Mouse (Mus musculus) hindbrain, embryonic 12.5 days (tissue): ENCODE measurements at regions not wholly inside any gene's neighbourhood (a gene's known extent, or its start where the extent isn't known, plus 50 kb on each side); places are given as distances from the start of the nearest gene placed in this dataset.

ENCODE experiments used
- ATAC-seq: fragments of 200-750 bp; cut with Nextera tagmentation; 2 replicates; pipeline ENCODE4 v1.8.0; 2017; ENCODE audit warnings: moderate TSS enrichment; ENCODE audit not compliant: low FRiP score
- H3K27ac ChIP-seq: fragments of 300-500 bp; sonication (generic); 2 replicates; pipeline ENCODE4 v1.5.1; 2016; ENCODE audit warnings: mild to moderate bottlenecking
- H3K27me3 ChIP-seq: fragments of 300-500 bp; sonication (generic); 2 replicates; pipeline ENCODE4 v1.6.1; 2016; ENCODE audit warnings: mild to moderate bottlenecking
- H3K36me3 ChIP-seq: fragments of 300-500 bp; sonication (generic); 2 replicates; pipeline ENCODE4 v1.6.1; 2016; ENCODE audit warnings: mild to moderate bottlenecking
- H3K4me1 ChIP-seq: fragments of 300-500 bp; sonication (generic); 2 replicates; pipeline ENCODE4 v1.6.1; 2016
- H3K4me2 ChIP-seq: fragments of 300-500 bp; sonication (generic); replicated peaks from 2 replicates; pipeline ENCODE4 v1.6.1; 2016; ENCODE audit warnings: mild to moderate bottlenecking
- H3K4me3 ChIP-seq: fragments of 300-500 bp; sonication (generic); 2 replicates; pipeline ENCODE4 v1.5.1; 2016; ENCODE audit warnings: mild to moderate bottlenecking
- H3K9ac ChIP-seq: fragments of 300-500 bp; sonication (generic); 2 replicates; pipeline ENCODE4 v1.6.1; 2016; ENCODE audit warnings: mild to moderate bottlenecking, moderate library complexity
- H3K9me3 ChIP-seq: fragments of 300-500 bp; sonication (generic); replicated peaks from 2 replicates; pipeline ENCODE4 v1.6.1; 2016; ENCODE audit warnings: mild to moderate bottlenecking
- WGBS: fragments of 180-500 bp; shearing (Covaris S2); methylation state at CpG from one replicate; pipeline ENCODE4 v1.1.7; 2016; 5-methylcytosine and 5-hydroxymethylcytosine counted together

GRCm38 (mm10) chr17:83129658-83130057 lies 85.4 kb upstream of the Pkdcc start:
- Histone ChIP-seq H3K4me2 (no peak overlapping the region), H3K4me1 (peaks cover 53% of the 10 kb centered on the region), H3K36me3 (no peaks in the 10 kb centered on the region), H3K27ac (peak overlapping the region; percentile 65), H3K4me3 (no peak overlapping the region), H3K9ac (no peak overlapping the region), H3K9me3 (no peaks in the 10 kb centered on the region), H3K27me3 (no peaks in the 10 kb centered on the region)
- WGBS, result 48% methylated on average over 7 of the region's 7 CpGs
- peak; percentile 44 for ATAC-seq

GRCm38 (mm10) chr17:83133201-83133600 lies 81.9 kb upstream of the Pkdcc start:
- H3K4me3 ChIP-seq, result no peak overlapping the region
- H3K36me3 ChIP-seq, result no peaks in the 10 kb centered on the region
- 68% methylated on average over 9 of the region's 9 CpGs for WGBS
- H3K4me1 ChIP-seq, result peaks cover 41% of the 10 kb centered on the region
- no peak overlapping the region for H3K9ac ChIP-seq
- H3K27me3 ChIP-seq, result no peaks in the 10 kb centered on the region
- H3K9me3 ChIP-seq, result no peaks in the 10 kb centered on the region
- H3K27ac ChIP-seq, result no peak overlapping the region
- H3K4me2 ChIP-seq, result no peak overlapping the region
- no peak for ATAC-seq

- peak overlapping the region; percentile 31; the same call in 1 of the 2 replicates for H3K27ac ChIP-seq
- H3K4me2 ChIP-seq, result no peak overlapping the region
- WGBS, result 61% methylated on average over 6 of the region's 6 CpGs
Observed at GRCm38 (mm10) chr17:83135441-83136120, 79.5 kb upstream of the Pkdcc start.

GRCm38 (mm10) chr17:83136267-83136666 lies 78.8 kb upstream of the Pkdcc start:
- H3K9me3 ChIP-seq, result no peaks in the 10 kb centered on the region
- no peaks in the 10 kb centered on the region for H3K27me3 ChIP-seq
- H3K9ac ChIP-seq, result no peak overlapping the region
- H3K4me1 ChIP-seq, result peaks cover 36% of the 10 kb centered on the region
- no peak overlapping the region for H3K4me3 ChIP-seq
- ATAC-seq, result no peak
- WGBS, result 36% methylated on average over 5 of the region's 5 CpGs
- no peaks in the 10 kb centered on the region for H3K36me3 ChIP-seq
- 0 out of 2 replicates have a peak overlapping the region, but pooled peaks have one; percentile 31 for H3K27ac ChIP-seq
- H3K4me2 ChIP-seq, result no peak overlapping the region

More at GRCm38 (mm10) chr17:83135441-83136120, 79.5 kb upstream of the Pkdcc start:
- ATAC-seq, result peak; percentile 20; the same call in 1 of the 2 replicates
- Histone ChIP-seq H3K9me3 (no peaks in the 10 kb centered on the region), H3K36me3 (no peaks in the 10 kb centered on the region), H3K27me3 (no peaks in the 10 kb centered on the region), H3K9ac (no peak overlapping the region), H3K4me1 (peaks cover 36% of the 10 kb centered on the region), H3K4me3 (no peak overlapping the region)

DNA sequence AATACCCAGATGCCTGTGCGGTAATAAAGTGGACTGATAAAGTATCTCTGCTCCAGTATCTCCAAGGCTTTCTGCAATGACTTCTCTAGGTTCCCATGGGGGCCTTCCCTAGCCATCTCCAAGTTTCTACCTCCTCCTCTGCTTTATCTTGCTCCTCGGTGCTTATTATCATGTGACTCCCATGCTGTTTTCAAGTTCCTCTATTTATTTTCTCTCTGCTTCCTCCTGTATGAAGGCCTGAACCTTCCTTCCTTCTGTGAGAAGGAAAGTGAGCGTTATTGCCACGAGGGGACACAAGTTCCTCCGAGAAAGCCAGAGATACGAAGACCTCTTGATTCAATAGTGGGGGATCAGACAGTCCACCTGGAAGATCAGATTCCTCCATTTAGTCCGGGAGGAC lies 77.4 kb upstream of the Pkdcc start:
- 86% methylated on average over 7 of the region's 7 CpGs for WGBS

DNA sequence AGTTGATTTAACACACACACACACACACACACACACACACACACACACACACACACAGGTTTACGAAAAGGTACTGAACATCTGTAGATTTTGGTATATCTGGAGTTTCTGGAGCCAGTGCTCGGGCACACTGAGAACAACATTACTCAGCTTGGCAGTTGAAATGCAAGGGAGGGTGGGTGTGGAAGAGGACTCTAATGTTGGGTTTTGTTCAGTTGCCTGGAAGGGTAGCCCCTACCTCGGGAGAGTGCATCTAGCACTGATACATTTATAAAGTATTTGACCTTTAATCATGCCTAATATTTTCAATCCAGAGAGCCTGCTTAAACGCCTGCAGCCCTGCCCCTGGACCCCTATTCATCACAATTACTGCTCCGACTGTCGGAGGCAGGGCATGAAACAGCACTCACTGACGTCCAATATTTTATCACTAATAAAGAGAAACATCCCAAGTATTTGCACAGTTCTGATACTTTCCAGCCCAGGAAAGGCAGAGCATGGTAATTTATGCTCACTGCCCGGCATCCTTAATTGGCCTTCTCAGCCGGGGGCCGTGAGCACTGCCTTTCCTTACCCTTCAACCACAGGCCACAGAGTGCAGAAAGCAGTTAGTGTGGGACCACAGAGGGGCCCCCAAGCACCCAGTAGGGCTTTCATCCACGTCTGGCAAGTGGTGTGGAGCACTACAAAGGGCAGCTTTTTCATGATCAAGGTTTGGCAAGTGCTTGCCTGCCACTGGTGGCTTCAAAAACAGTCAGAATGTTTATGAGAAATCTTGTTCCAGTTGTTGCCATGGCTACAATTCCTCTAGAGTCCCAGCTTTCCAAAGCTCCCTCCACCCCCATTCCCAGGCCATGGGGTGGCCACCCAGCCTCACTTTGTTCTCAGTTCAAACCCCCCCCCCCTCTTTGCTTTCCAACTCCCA lies 76.3 kb upstream of the Pkdcc start:
- H3K27me3 ChIP-seq, result no peaks in the 10 kb centered on the region
- H3K9me3 ChIP-seq, result no peaks in the 10 kb centered on the region
- WGBS, result 22% methylated on average over 11 of the region's 11 CpGs
- peak; percentile 68 for ATAC-seq
- H3K4me3 ChIP-seq, result no peak overlapping the region
- no peak overlapping the region for H3K9ac ChIP-seq
- H3K4me2 ChIP-seq, result no peak overlapping the region
- peak overlapping the region; percentile 44 for H3K27ac ChIP-seq
- no peaks in the 10 kb centered on the region for H3K36me3 ChIP-seq
- peaks cover 33% of the 10 kb centered on the region for H3K4me1 ChIP-seq

More for the DNA sequence above, 77.4 kb upstream of the Pkdcc start:
- Histone ChIP-seq H3K9me3 (no peaks in the 10 kb centered on the region), H3K27me3 (no peaks in the 10 kb centered on the region), H3K4me2 (no peak overlapping the region), H3K9ac (no peak overlapping the region), H3K4me1 (peaks cover 36% of the 10 kb centered on the region), H3K4me3 (no peak overlapping the region), H3K27ac (no peak overlapping the region), H3K36me3 (no peaks in the 10 kb centered on the region)
- ATAC-seq, result no peak

DNA sequence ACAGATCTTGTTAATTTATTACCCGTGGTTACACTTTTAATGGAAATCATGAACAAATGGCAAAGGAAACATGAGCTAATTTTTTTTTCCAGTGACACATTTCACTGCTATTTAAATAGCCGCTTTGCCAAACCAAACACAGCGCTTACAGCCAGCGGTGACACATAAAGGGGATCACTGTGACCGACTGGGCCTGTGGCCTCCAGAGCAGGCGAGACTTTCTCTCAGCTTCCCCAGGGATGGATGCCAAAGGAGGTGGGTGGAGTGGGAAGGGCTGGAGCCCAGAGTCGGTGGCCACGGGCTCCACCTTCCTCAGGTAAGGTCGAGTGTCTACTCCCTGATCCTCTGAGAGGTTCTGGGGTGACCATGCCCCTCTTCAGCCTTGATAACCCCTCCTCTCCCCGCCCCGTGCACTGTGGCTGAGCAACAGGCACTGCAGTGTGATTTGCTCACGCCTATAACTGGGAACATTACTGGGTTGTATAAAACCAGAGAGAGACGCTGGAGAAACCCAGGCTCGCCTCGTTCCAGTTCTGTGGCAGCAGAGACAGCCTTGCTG lies 66.6 kb upstream of the Pkdcc start:
- no peak overlapping the region for H3K4me2 ChIP-seq
- H3K9ac ChIP-seq, result no peak overlapping the region
- no peak overlapping the region for H3K4me3 ChIP-seq
- peak overlapping the region; percentile 55; the same call in 1 of the 2 replicates for H3K27ac ChIP-seq
- no peaks in the 10 kb centered on the region for H3K36me3 ChIP-seq
- no peaks in the 10 kb centered on the region for H3K4me1 ChIP-seq
- H3K27me3 ChIP-seq, result no peaks in the 10 kb centered on the region
- no peaks in the 10 kb centered on the region for H3K9me3 ChIP-seq
- ATAC-seq, result no peak
- WGBS, result 83% methylated on average over 15 of the region's 15 CpGs

- Histone ChIP-seq H3K4me1 (no peaks in the 10 kb centered on the region), H3K4me2 (no peak overlapping the region), H3K9ac (no peak overlapping the region), H3K27me3 (no peaks in the 10 kb centered on the region), H3K9me3 (no peaks in the 10 kb centered on the region), H3K27ac (no peak overlapping the region), H3K4me3 (no peak overlapping the region), H3K36me3 (no peaks in the 10 kb centered on the region)
- 82% methylated on average over 6 of the region's 6 CpGs for WGBS
- ATAC-seq, result no peak
Observed at GRCm38 (mm10) chr17:83149336-83149735, 65.8 kb upstream of the Pkdcc start.

DNA sequence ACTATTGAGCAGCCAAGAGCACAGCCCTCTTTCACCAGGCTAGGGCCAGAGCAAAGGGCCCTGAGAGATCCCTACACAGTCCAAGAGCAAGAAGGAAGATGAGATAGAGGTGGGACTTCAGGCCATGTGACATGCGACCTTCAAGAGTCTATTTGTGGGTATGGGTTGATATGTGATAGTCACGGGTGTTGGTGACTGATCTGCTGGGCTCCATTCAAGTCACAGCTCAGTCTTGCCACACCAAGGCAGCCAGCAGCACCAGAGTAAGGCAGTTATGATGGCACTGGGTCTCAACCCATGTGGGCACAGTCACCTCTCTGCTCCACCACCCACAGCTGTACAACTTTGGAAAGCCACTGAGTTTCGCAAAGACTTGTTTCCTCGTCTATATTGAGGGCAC lies 60.0 kb upstream of the Pkdcc start:
- H3K4me3 ChIP-seq, result no peak overlapping the region
- no peak overlapping the region for H3K4me2 ChIP-seq
- no peaks in the 10 kb centered on the region for H3K9me3 ChIP-seq
- no peaks in the 10 kb centered on the region for H3K36me3 ChIP-seq
- H3K4me1 ChIP-seq, result peaks cover 4% of the 10 kb centered on the region; the same call in 1 of the 2 replicates
- no peak overlapping the region for H3K27ac ChIP-seq
- WGBS, result 92% methylated on average over 4 of the region's 4 CpGs
- H3K27me3 ChIP-seq, result no peaks in the 10 kb centered on the region
- ATAC-seq, result no peak
- no peak overlapping the region for H3K9ac ChIP-seq

DNA sequence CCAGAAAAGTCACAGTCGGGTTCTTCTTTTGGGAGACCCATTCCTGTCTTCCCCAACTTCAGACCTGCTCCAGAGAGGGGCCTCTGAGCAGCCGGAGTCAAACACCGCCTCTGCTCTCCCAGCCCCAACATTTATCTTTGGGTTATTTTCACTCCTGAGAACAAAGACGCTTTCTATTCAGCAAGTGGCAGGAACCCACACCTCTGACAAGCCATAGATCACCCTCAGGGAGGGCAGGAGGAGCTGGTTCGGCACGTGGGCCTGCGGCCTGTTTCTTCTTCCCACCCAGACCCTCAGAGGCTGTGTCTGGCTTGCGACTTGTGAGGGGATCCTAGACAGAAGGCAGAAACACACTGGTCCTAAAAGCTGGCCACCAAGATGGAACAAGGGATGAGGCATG lies 58.4 kb upstream of the Pkdcc start:
- no peak for ATAC-seq
- H3K4me3 ChIP-seq, result no peak overlapping the region
- no peaks in the 10 kb centered on the region for H3K9me3 ChIP-seq
- H3K4me2 ChIP-seq, result no peak overlapping the region
- H3K4me1 ChIP-seq, result peaks cover 6% of the 10 kb centered on the region
- no peaks in the 10 kb centered on the region for H3K36me3 ChIP-seq
- H3K27me3 ChIP-seq, result no peaks in the 10 kb centered on the region
- 38% methylated on average over 8 of the region's 8 CpGs for WGBS
- H3K27ac ChIP-seq, result no peak overlapping the region
- H3K9ac ChIP-seq, result no peak overlapping the region

GRCm38 (mm10) chr17:83158053-83158452 lies 57.0 kb upstream of the Pkdcc start:
- Histone ChIP-seq H3K4me2 (no peak overlapping the region), H3K27ac (no peak overlapping the region), H3K4me3 (no peak overlapping the region), H3K36me3 (no peaks in the 10 kb centered on the region), H3K9me3 (no peaks in the 10 kb centered on the region), H3K9ac (no peak overlapping the region), H3K27me3 (no peaks in the 10 kb centered on the region), H3K4me1 (peaks cover 7% of the 10 kb centered on the region)
- no peak for ATAC-seq
- 88% methylated on average over 6 of the region's 6 CpGs for WGBS

DNA sequence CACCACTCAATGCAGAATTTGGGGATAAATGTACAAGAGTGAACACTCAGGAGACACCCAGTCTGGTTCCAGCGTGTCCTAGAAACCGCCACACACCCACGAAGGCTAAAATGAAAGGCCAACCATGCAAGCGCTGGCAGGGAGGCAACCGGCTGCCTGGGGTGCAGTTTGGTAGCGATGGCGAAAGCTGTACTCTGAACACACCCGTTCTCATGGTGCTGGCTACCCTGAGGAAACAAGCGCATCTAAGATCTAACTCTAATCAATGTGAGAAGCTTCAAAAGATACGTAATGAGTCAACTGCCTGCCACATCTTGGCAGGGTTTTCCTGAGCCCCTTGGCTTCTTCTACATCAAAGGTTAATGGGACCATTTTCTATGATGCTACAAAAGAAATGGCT lies 56.4 kb upstream of the Pkdcc start:
- no peak overlapping the region for H3K27ac ChIP-seq
- no peak overlapping the region for H3K4me2 ChIP-seq
- no peaks in the 10 kb centered on the region for H3K9me3 ChIP-seq
- no peaks in the 10 kb centered on the region for H3K27me3 ChIP-seq
- no peak overlapping the region for H3K4me3 ChIP-seq
- no peaks in the 10 kb centered on the region for H3K36me3 ChIP-seq
- H3K4me1 ChIP-seq, result peaks cover 7% of the 10 kb centered on the region
- WGBS, result 86% methylated on average over 10 of the region's 10 CpGs
- no peak for ATAC-seq
- H3K9ac ChIP-seq, result no peak overlapping the region
